Mouse (Mus musculus) frontal cortex, adult 2 months (tissue): Measurements from ENCODE around the gene Psapl1. TPM values are rescaled to one million over a fixed set of nuclear protein-coding genes. Genes with fewer than 3 reads are reported as not detected.

Source experiments
- polyA plus RNA-seq: library from polyadenylated mRNA; depleted of rRNA; stranded (reverse); fragments of >200 nt; gene quantifications from 2 replicates; pipeline ENCODE4 v1.2.3, GENCODE M21; 2012; rRNA removed

Gene Psapl1
- polyA plus RNA-seq, 1 experiment = not detected

Other genes starting within 250 kb of the Psapl1 start
- gene Sorcs2, start 194.1 kb downstream of the Psapl1 start, polyA plus RNA-seq = 24.1 and 30.7 TPM in 2 replicates